Mouse (Mus musculus) testis, adult 2 months (tissue): ENCODE results near the gene Apol9a.
"Not testable (repeated sequence)": the region's sequence is repeated elsewhere in the genome, so short reads cannot be mapped to it uniquely, and the experiment has no call there.

ENCODE experiments used
- CTCF ChIP-seq: fragments of 200-500 bp; IDR thresholded peaks from 2 replicates; pipeline ENCODE4 v1.5.1; 2012; ENCODE audit warnings: low read depth, mild to moderate bottlenecking, inconsistent platforms, low read length, moderate library complexity; ENCODE audit not compliant: control insufficient read depth, insufficient read depth, insufficient replicate concordance
- POLR2A ChIP-seq: fragments of 200-500 bp; IDR thresholded peaks from 2 replicates; pipeline ENCODE4 v1.6.1; 2012; ENCODE audit warnings: low read depth, mild to moderate bottlenecking, inconsistent platforms, low read length, moderate library complexity; ENCODE audit not compliant: control insufficient read depth

DNA sequence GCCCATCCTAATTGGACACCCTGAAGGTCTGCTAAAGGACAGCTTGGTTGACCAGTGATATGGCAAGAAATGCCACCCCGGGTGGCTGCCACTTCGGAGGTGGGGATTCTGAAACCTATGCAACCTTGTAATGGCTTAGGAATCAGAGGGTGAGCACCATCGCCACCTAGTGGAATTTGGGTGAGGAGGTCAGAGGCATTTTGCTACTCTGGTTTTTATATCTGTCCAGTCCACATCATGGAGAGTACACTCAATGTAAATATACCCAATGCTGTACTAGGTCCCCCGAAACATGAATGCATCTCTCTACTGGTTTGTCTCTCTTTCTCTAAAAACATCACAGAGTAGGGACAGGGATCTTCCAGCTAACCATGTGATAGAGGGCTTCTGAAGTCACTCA, 1.8 kb upstream of the Apol9a start:
- not testable (repeated sequence) for TF ChIP-seq POLR2A, CTCF
